Mouse (Mus musculus) adrenal gland, adult 8-10 months (tissue): ENCODE measurements at regions not wholly inside any gene's neighbourhood (a gene's known extent, or its start where the extent isn't known, plus 50 kb on each side); places are given as distances from the start of the nearest gene placed in this dataset.
A peak's percentile ranks its signal among the peaks of the same experiment; 100 is the strongest.

Experiments
- DNase-seq: peaks from one replicate; pipeline ENCODE4 v3.0.0; 2022

GRCm38 (mm10) chr11:44046083-44046482 lies 145.1 kb upstream of the Adra1b start:
- no peak for DNase-seq

GRCm38 (mm10) chr11:44049253-44049976 lies 148.4 kb upstream of the Adra1b start:
- DNase-seq = no peak

GRCm38 (mm10) chr11:44052481-44052880 lies 151.5 kb upstream of the Adra1b start:
- no peak for DNase-seq

- DNase-seq = no peak
Observed at GRCm38 (mm10) chr11:44062446-44062845, 161.4 kb upstream of the Adra1b start.

- no peak for DNase-seq
Observed at GRCm38 (mm10) chr11:44066176-44066575, 165.2 kb upstream of the Adra1b start.

GRCm38 (mm10) chr11:44083716-44084115 lies 182.7 kb upstream of the Adra1b start:
- no peak for DNase-seq

GRCm38 (mm10) chr11:44086951-44087350 lies 185.9 kb upstream of the Adra1b start:
- no peak for DNase-seq

- DNase-seq = no peak
Observed at GRCm38 (mm10) chr11:44089514-44089913, 188.5 kb upstream of the Adra1b start.

GRCm38 (mm10) chr11:44095280-44095679 lies 194.3 kb upstream of the Adra1b start:
- no peak for DNase-seq

GRCm38 (mm10) chr11:44103188-44103840 lies 202.3 kb upstream of the Adra1b start:
- no peak for DNase-seq

GRCm38 (mm10) chr11:44103841-44104191 lies 202.8 kb upstream of the Adra1b start:
- no peak for DNase-seq

GRCm38 (mm10) chr11:44106231-44106630 lies 205.2 kb upstream of the Adra1b start:
- no peak for DNase-seq

GRCm38 (mm10) chr11:44111525-44111924 lies 210.5 kb upstream of the Adra1b start:
- no peak for DNase-seq

- no peak for DNase-seq
Observed at GRCm38 (mm10) chr11:44127088-44127487, 226.1 kb upstream of the Adra1b start.

GRCm38 (mm10) chr11:44128481-44128880 lies 227.5 kb upstream of the Adra1b start:
- DNase-seq = peak; percentile 5

GRCm38 (mm10) chr11:44133244-44133643 lies 232.2 kb upstream of the Adra1b start:
- no peak for DNase-seq

GRCm38 (mm10) chr11:44136024-44136423 lies 235.0 kb upstream of the Adra1b start:
- no peak for DNase-seq

- DNase-seq = no peak
Observed at GRCm38 (mm10) chr11:44142996-44143395, 242.0 kb upstream of the Adra1b start.

GRCm38 (mm10) chr11:44144477-44144876 lies 243.5 kb upstream of the Adra1b start:
- DNase-seq = no peak

GRCm38 (mm10) chr11:44146419-44146818 lies 245.4 kb upstream of the Adra1b start:
- DNase-seq = no peak

- DNase-seq = no peak
Observed at GRCm38 (mm10) chr11:44153576-44153975, 246.3 kb upstream of the Il12b start.

GRCm38 (mm10) chr11:44155591-44155990 lies 244.3 kb upstream of the Il12b start:
- DNase-seq = no peak

- DNase-seq = peak; percentile 38
Observed at GRCm38 (mm10) chr11:44156081-44156480, 243.8 kb upstream of the Il12b start.
